Mouse (Mus musculus) spleen, adult 2 months (tissue): ENCODE measurements around the gene Brf1.

Experiments
- CTCF ChIP-seq: fragments of 200-500 bp; IDR thresholded peaks from 2 replicates; pipeline ENCODE4 v1.5.1; 2011; ENCODE audit warnings: mild to moderate bottlenecking, inconsistent platforms; ENCODE audit not compliant: insufficient read depth, insufficient read length, insufficient replicate concordance; ENCODE audit errors: extremely low read depth
- POLR2A ChIP-seq: fragments of 200-500 bp; IDR thresholded peaks from 2 replicates; pipeline ENCODE4 v1.6.1; 2011; ENCODE audit warnings: low read depth, low read length, inconsistent platforms

- no peak for TF ChIP-seq CTCF
- no peak for TF ChIP-seq POLR2A
Observed at GRCm38 (mm10) chr12:112961428-112961827, 39.1 kb downstream of the Brf1 start.
